Mouse (Mus musculus) adrenal gland (tissue): ENCODE data around the gene Spert.

Experiments used
- intact Hi-C: fragments of 180-260 bp; cut with DNase I; formaldehyde crosslinking; loops from one replicate; pipeline ENCODE4 v1.15.1; 2025
- long read RNA-seq, 2 experiments: library from polyadenylated mRNA; unstranded; transcript quantifications; one replicate each; pipeline ENCODE4 v2.0.0; 2020; ENCODE audit warnings: borderline replicate concordance in 1 of 2; ENCODE audit not compliant: insufficient replicate concordance in 1 of 2

Spert gene
- long read RNA-seq, experiment 1: 0 reads
- long read RNA-seq, experiment 2: 0 reads

- intact Hi-C loops: no loop called here
Observed at GRCm38 (mm10) chr14:75592978-75593377, at the start of gene Spert. Gene Spert (minus strand): TSS chr14:75593116.

DNA sequence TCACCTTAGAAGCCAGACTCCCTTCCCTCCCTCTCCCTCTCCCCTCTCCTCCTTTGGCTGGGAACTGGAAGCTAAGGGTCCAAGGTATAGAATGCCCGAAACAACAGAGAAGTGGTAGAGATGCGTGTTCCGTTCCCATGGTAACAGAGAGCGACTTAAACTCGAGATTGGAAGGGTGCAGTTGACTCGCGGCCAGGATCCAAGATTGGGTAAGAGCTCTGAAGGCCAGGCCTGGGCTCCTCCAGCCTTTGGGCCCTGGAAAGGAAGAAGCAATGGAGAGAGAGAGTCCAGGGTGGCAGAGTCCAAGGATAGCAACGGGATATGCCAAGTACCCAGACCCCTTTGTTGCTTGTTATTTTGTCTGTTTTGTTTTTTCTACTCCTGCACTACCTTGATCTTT lies 49.2 kb upstream of the Spert start, which contains the start of gene Erich6b:
Erich6b (plus strand) TSS at position 180 of the 400 bp plus-strand sequence.
- intact Hi-C loops: no loop called here

DNA sequence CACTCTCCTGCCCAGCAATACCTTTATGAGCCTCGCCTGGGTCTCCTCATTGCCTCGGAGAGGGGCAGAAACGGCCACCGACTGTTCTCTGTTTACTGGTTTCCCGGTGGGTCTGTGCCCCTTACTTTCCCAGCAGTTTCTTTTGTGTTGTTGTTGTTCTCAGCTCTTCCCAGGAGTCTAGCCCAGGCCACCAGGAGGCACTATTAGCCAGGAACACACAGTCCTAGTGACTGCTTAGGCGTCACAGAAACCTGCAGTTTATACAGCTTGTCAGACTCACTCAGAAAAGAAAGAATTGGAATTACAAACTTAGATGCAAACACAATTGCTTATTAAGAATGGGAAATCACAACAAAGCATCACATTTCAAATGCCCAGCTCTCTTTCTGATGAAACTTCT lies 48.5 kb upstream of the Spert start:
- intact Hi-C loops: no loop called here

DNA sequence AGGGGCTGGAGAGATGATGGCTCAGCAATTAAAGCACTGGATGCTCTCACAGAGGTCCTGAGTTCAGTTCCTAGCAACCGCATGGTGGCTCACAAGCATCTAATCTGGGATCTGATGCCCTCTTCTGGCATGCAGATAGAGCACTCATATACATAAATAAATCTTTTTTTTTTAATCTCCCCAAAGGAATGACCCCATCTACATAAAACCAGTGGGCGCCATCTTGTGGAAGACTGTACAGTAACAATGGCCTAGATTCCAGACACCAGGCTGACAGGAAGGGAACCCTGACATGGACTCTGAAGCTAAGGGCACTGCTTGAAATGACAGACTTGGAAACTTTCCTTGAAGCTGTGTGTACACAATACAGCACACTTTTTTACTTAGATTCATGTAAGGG lies 47.9 kb upstream of the Spert start:
- intact Hi-C loops: no loop called here

GRCm38 (mm10) chr14:75637641-75638040 lies 44.7 kb upstream of the Spert start:
- intact Hi-C loops: no loop called here

DNA sequence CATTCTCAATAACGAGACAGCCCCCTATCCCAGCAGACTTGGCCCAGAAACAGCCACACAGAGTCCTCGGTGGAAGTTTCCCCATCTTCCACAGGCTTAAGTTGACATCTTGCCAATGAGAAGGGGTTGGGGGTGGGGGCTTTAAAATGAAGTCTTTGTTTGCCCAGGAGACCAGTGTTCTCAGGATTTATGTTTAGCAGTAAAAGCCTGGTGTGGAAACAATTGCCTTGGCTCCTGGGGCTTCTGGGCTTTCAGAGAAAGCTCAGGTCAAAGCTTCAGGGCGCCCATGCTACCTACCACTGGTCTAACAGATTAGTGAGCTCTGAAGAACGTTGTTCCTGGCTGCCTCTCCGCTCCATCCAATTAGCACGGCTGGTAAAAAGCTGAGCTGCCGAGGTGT lies 43.2 kb upstream of the Spert start:
- intact Hi-C loops: no loop called here

GRCm38 (mm10) chr14:75635350-75635749 lies 42.4 kb upstream of the Spert start:
- intact Hi-C loops: no loop called here

DNA sequence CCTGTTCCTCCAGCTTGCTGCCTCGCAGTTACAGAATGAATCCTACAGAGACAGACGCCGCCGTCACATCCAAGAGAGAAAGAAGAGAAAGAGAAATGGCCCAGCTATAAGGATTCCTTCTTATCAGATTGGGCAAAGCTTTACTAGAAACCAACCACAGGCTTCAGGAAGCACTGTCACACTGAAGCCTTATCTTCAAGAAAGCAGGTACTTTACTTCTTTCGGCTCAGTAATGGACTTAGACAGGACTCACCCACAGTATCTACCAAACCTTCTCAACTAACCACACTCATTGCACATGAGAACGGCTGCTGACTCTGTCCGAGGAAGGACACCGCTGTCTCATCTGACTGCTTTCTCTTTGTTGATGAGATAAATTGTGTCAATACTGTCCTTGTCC lies 36.0 kb upstream of the Spert start:
- intact Hi-C loops: loop anchor here (10.0 kb wide), 1 partner anchor 154 kb away; no protein-coding TSS in a partner anchor

DNA sequence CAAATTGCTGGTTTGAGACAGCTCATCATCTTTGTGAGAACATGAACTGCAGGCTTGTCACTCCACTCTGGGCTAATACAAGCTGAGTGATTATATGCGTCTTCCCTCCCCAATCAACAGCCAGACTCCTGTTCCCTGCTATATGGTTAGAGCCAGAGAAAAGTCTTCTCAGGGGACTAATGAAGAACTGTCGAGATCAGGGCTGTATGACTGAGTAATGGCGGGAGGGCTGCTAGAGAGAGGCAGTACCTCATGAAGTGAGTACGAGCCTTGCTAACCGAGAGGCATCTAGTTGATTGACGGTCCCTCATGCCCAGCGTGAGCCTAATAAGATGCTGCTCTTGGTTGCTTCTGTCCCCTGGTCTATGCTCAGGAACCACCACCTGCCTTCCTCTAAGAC lies 30.1 kb upstream of the Spert start:
- intact Hi-C loops: loop anchor here (10.0 kb wide), 1 partner anchor 148 kb away; no protein-coding TSS in a partner anchor

GRCm38 (mm10) chr14:75616375-75616774 lies 23.5 kb upstream of the Spert start:
- intact Hi-C loops: no loop called here

- intact Hi-C loops: no loop called here
Observed at GRCm38 (mm10) chr14:75609176-75609575, 16.3 kb upstream of the Spert start.

DNA sequence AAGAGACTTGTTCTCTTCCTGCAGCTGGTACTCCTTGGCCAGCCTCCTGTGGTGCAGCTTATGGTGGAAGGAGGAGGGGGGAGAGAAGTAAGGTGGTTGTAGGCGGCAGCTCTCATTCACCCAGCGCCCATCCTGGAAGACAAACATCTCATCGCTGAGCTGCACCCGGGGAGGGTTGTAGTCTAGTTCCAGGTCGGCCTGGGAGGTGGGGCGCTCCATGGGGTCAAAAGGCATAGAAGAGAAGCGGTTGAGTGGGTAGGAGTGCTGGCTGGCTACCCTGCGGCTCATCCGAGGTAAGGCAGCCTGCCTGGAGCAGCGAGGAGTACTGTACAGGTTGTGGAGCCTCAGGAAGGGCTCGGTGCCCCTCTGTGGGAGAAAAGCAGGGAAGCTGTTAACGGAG lies 9.0 kb downstream of the Spert start:
- intact Hi-C loops: no loop called here

DNA sequence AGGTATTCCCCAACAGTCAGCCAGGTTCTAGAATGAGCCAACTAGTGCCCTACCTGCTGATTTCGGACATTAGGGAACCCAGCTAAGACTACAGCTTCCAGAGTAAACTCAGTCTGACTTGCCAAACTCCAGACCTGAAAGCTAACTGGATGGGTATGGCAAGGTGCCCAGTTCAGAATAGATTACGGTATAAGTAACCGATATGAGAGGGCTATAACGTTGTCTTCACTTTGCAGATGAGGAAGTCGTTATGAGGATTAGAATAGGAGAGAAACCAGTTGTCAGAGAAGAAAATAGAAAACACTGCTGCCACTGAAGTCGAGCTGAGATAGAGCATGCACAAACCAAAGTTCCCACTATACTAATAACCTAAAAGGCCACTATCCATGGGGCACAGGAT lies 13.9 kb downstream of the Spert start:
- intact Hi-C loops: no loop called here

DNA sequence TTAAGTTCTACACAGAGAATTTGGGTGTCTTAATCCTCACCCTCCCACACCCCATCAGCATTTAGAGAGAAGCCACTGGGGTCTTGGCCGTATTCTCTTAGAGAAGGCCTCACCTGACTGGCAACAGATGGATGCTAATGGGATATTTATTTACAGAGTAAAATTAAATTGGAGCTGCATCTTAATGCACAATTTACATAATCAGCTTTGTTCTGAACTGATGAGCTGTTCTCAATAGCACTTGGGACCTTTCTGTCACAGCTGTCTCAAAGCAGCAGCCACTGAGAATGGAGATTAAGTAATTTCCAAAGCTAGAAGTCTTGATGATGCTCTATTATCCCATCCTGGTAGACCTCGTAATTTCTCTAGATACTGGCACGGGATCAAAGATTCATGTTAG lies 26.6 kb downstream of the Spert start:
- intact Hi-C loops: no loop called here

DNA sequence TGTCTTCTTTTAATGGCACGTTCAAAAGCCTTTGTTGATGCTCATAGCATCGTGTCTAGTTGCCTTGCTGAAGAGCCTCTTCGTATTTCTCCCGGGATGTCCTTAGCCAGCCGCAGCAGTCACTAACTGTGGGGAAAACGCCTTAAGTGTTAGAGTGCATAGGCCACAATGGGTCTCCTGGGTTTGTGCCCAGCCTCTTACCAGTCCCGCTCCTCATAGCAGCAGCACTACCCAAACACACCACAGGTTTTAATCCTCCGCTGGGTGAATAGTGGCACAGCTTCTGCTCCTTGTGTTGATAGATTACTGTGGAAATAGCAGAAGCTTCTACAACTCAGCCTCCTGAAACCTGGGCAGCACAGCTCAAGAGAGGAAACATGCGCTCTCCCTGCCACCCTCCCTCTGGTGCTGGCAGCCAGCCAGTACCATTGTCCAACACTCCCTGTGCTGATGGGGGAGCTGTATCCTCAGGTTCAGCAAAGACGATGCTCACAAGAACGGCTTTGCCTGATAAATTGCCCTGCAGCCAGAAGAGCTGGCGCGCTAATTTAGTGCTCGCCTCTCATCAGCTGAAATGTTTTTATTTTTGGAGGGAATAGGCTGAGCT lies 27.3 kb downstream of the Spert start:
- intact Hi-C loops: no loop called here

GRCm38 (mm10) chr14:75561577-75562331 lies 31.2 kb downstream of the Spert start:
- intact Hi-C loops: no loop called here

- intact Hi-C loops: no loop called here
Observed at GRCm38 (mm10) chr14:75541731-75542130, 51.2 kb downstream of the Spert start.

DNA sequence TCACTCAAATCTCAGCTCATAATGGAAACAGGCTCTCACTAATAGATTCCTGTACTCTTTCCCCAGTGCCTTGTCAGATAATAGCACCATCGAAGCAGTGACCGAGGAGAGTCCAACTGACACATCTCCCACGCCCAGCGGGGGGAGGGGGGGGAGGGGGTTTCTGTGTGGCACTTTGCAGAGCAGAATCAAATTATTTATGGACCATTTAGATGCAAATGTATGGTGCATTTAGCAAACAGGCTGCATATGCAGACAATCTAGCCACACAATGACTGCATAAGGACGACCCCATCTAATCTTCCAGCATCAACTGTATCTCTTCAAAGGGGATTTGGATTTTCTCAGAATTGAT lies 51.9 kb downstream of the Spert start:
- intact Hi-C loops: no loop called here

- intact Hi-C loops: no loop called here
Observed at GRCm38 (mm10) chr14:75540216-75540995, 52.5 kb downstream of the Spert start.

DNA sequence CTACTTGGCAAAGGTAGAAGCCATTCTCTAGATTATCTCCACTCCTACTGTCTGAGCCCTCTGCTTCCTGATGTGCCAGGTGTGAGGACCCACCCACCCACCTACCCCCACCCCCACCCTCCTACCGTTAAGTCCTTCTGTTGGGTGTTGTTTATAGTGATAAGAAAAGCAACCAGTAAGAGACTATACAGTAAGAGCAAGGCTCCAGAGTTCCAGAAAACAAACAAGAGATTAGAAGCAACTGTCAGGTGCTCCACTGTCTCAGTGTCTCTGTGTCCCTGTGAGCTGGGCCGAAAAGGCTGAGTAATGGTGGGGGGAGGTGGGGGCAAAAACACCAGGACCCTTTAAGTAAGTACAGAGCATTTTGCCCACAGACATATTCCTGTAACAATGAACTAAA lies 53.7 kb downstream of the Spert start:
- intact Hi-C loops: no loop called here
